Mouse (Mus musculus): ENCODE measurements around the gene Ankrd34c. TPM values are rescaled to one million over a fixed set of nuclear protein-coding genes. Genes with fewer than 3 reads are reported as not detected.

Ankrd34c gene
- polyA plus RNA-seq, 1 experiment from 2014 or later = 0.11 TPM

- DNase-seq (ENCODE audit: low spot score) = no peak
- H3K27ac ChIP-seq (replicated peaks; ENCODE audit: low read depth, low read length) = no peak overlapping the region
- H3K4me3 ChIP-seq (ENCODE audit: low read depth, low read length) = no peak overlapping the region
- no peaks in the 10 kb centered on the region for H3K9me3 ChIP-seq (replicated peaks; ENCODE audit: control insufficient read depth, low read length)
- no peaks in the 10 kb centered on the region for H3K4me1 ChIP-seq (ENCODE audit: control insufficient read depth, insufficient read depth, low read length)
- H3K27me3 ChIP-seq (ENCODE audit: control insufficient read depth, insufficient read depth, low read length) = no peaks in the 10 kb centered on the region
- ATAC-seq (replicated peaks; ENCODE audit: insufficient number of reproducible peaks, low FRiP score, low TSS enrichment, low read depth) = no peak
- no peak overlapping the region for H3K4me2 ChIP-seq (ENCODE audit: low read depth, low read length)
- no peaks in the 10 kb centered on the region for H3K36me3 ChIP-seq (replicated peaks; ENCODE audit: control insufficient read depth, insufficient read depth, low read depth, low read length)
- 42% methylated on average over 4 of the region's 4 CpGs for WGBS
- H3K9ac ChIP-seq (replicated peaks; ENCODE audit: low read length) = no peak overlapping the region
These were observed 19.3 kb upstream of the Ankrd34c start for GRCm38 (mm10) chr9:89757571-89757970.

GRCm38 (mm10) chr9:89740041-89740440 is 1.8 kb upstream of the Ankrd34c start:
- H3K4me1 ChIP-seq (ENCODE audit: control insufficient read depth, insufficient read depth, low read length) = no peaks in the 10 kb centered on the region
- no peak overlapping the region for H3K4me2 ChIP-seq (ENCODE audit: low read depth, low read length)
- no peaks in the 10 kb centered on the region for H3K9me3 ChIP-seq (replicated peaks; ENCODE audit: control insufficient read depth, low read length)
- ATAC-seq (replicated peaks; ENCODE audit: insufficient number of reproducible peaks, low FRiP score, low TSS enrichment, low read depth) (no peak), DNase-seq (ENCODE audit: low spot score) (no peak)
- no peak overlapping the region for H3K4me3 ChIP-seq (ENCODE audit: low read depth, low read length)
- no peak overlapping the region for H3K27ac ChIP-seq (replicated peaks; ENCODE audit: low read depth, low read length)
- H3K36me3 ChIP-seq (replicated peaks; ENCODE audit: control insufficient read depth, insufficient read depth, low read depth, low read length) = no peaks in the 10 kb centered on the region
- no peaks in the 10 kb centered on the region for H3K27me3 ChIP-seq (ENCODE audit: control insufficient read depth, insufficient read depth, low read length)
- no peak overlapping the region for H3K9ac ChIP-seq (replicated peaks; ENCODE audit: low read length)

- no peak overlapping the region for H3K27ac ChIP-seq (replicated peaks; ENCODE audit: low read depth, low read length)
- H3K9me3 ChIP-seq (replicated peaks; ENCODE audit: control insufficient read depth, low read length) = no peaks in the 10 kb centered on the region
- no peaks in the 10 kb centered on the region for H3K36me3 ChIP-seq (replicated peaks; ENCODE audit: control insufficient read depth, insufficient read depth, low read depth, low read length)
- no peak for ATAC-seq (replicated peaks; ENCODE audit: insufficient number of reproducible peaks, low FRiP score, low TSS enrichment, low read depth)
- H3K4me2 ChIP-seq (ENCODE audit: low read depth, low read length) = no peak overlapping the region
- no peaks in the 10 kb centered on the region for H3K27me3 ChIP-seq (ENCODE audit: control insufficient read depth, insufficient read depth, low read length)
- no peak overlapping the region for H3K9ac ChIP-seq (replicated peaks; ENCODE audit: low read length)
- no peaks in the 10 kb centered on the region for H3K4me1 ChIP-seq (ENCODE audit: control insufficient read depth, insufficient read depth, low read length)
- 10% methylated on average over 6 of the region's 6 CpGs for WGBS
- no peak overlapping the region for H3K4me3 ChIP-seq (ENCODE audit: low read depth, low read length)
- DNase-seq (ENCODE audit: low spot score) = no peak
These were observed 387 bp downstream of the Ankrd34c start for GRCm38 (mm10) chr9:89737888-89738287.

GRCm38 (mm10) chr9:89736932-89737705 is 1.2 kb downstream of the Ankrd34c start:
- Histone ChIP-seq H3K4me2 (ENCODE audit: low read depth, low read length) (no peak overlapping the region), H3K4me3 (ENCODE audit: low read depth, low read length) (no peak overlapping the region), H3K4me1 (ENCODE audit: control insufficient read depth, insufficient read depth, low read length) (no peaks in the 10 kb centered on the region), H3K27me3 (ENCODE audit: control insufficient read depth, insufficient read depth, low read length) (no peaks in the 10 kb centered on the region), H3K27ac (replicated peaks; ENCODE audit: low read depth, low read length) (no peak overlapping the region), H3K9ac (replicated peaks; ENCODE audit: low read length) (no peak overlapping the region), H3K36me3 (replicated peaks; ENCODE audit: control insufficient read depth, insufficient read depth, low read depth, low read length) (no peaks in the 10 kb centered on the region), H3K9me3 (replicated peaks; ENCODE audit: control insufficient read depth, low read length) (no peaks in the 10 kb centered on the region)
- WGBS = 7% methylated on average over 20 of the region's 20 CpGs
- DNase-seq (ENCODE audit: low spot score) = peak; percentile 78
- ATAC-seq (replicated peaks; ENCODE audit: insufficient number of reproducible peaks, low FRiP score, low TSS enrichment, low read depth) = 0 out of 2 replicates have a peak, but pooled peaks have one; percentile 56

- ATAC-seq (replicated peaks; ENCODE audit: insufficient number of reproducible peaks, low FRiP score, low TSS enrichment, low read depth) (no peak), DNase-seq (ENCODE audit: low spot score) (peak; percentile 65)
- H3K4me3 ChIP-seq (ENCODE audit: low read depth, low read length) = no peak overlapping the region
- 30% methylated on average over 4 of the region's 4 CpGs for WGBS
- H3K9ac ChIP-seq (replicated peaks; ENCODE audit: low read length) = no peak overlapping the region
- no peaks in the 10 kb centered on the region for H3K9me3 ChIP-seq (replicated peaks; ENCODE audit: control insufficient read depth, low read length)
- no peaks in the 10 kb centered on the region for H3K36me3 ChIP-seq (replicated peaks; ENCODE audit: control insufficient read depth, insufficient read depth, low read depth, low read length)
- no peaks in the 10 kb centered on the region for H3K27me3 ChIP-seq (ENCODE audit: control insufficient read depth, insufficient read depth, low read length)
- H3K4me2 ChIP-seq (ENCODE audit: low read depth, low read length) = no peak overlapping the region
- H3K4me1 ChIP-seq (ENCODE audit: control insufficient read depth, insufficient read depth, low read length) = no peaks in the 10 kb centered on the region; the same call in 1 of the 2 replicates
- no peak overlapping the region for H3K27ac ChIP-seq (replicated peaks; ENCODE audit: low read depth, low read length)
These were observed 31.4 kb downstream of the Ankrd34c start for GRCm38 (mm10) chr9:89706906-89707305.

- H3K9ac ChIP-seq (replicated peaks; ENCODE audit: low read length) = peak overlapping the region; percentile 84
- WGBS = 5% methylated on average over 10 of the region's 10 CpGs
- ATAC-seq (replicated peaks; ENCODE audit: insufficient number of reproducible peaks, low FRiP score, low TSS enrichment, low read depth) = no peak; the same call in 1 of the 2 replicates
- no peaks in the 10 kb centered on the region; the same call in 1 of the 2 replicates for H3K4me1 ChIP-seq (ENCODE audit: control insufficient read depth, insufficient read depth, low read length)
- no peaks in the 10 kb centered on the region for H3K27me3 ChIP-seq (ENCODE audit: control insufficient read depth, insufficient read depth, low read length)
- no peak for DNase-seq (ENCODE audit: low spot score)
- H3K36me3 ChIP-seq (replicated peaks; ENCODE audit: control insufficient read depth, insufficient read depth, low read depth, low read length) = no peaks in the 10 kb centered on the region
- H3K4me3 ChIP-seq (ENCODE audit: low read depth, low read length) = peak overlapping the region; percentile 55
- no peak overlapping the region for H3K27ac ChIP-seq (replicated peaks; ENCODE audit: low read depth, low read length)
- no peaks in the 10 kb centered on the region for H3K9me3 ChIP-seq (replicated peaks; ENCODE audit: control insufficient read depth, low read length)
- H3K4me2 ChIP-seq (ENCODE audit: low read depth, low read length) = peak overlapping the region; percentile 81
These were observed 33.1 kb downstream of the Ankrd34c start for GRCm38 (mm10) chr9:89705197-89705533.

GRCm38 (mm10) chr9:89704265-89705196 is 33.7 kb downstream of the Ankrd34c start, which contains the start of gene Tmed3:
Gene Tmed3 (minus strand): TSS chr9:89705068.
- DNase-seq (ENCODE audit: low spot score) (peak; percentile 93), ATAC-seq (replicated peaks; ENCODE audit: insufficient number of reproducible peaks, low FRiP score, low TSS enrichment, low read depth) (peak; percentile 100)
- Histone ChIP-seq H3K27me3 (ENCODE audit: control insufficient read depth, insufficient read depth, low read length) (no peaks in the 10 kb centered on the region), H3K9ac (replicated peaks; ENCODE audit: low read length) (peak within 1 kb of the TSS; percentile 84), H3K27ac (replicated peaks; ENCODE audit: low read depth, low read length) (peak within 1 kb of the TSS; percentile 52), H3K4me3 (ENCODE audit: low read depth, low read length) (peak within 1 kb of the TSS; percentile 55), H3K9me3 (replicated peaks; ENCODE audit: control insufficient read depth, low read length) (no peaks in the 10 kb centered on the region), H3K4me2 (ENCODE audit: low read depth, low read length) (peak within 1 kb of the TSS; percentile 81), H3K36me3 (replicated peaks; ENCODE audit: control insufficient read depth, insufficient read depth, low read depth, low read length) (no peaks in the 10 kb centered on the region), H3K4me1 (ENCODE audit: control insufficient read depth, insufficient read depth, low read length) (no peaks in the 10 kb centered on the region; the same call in 1 of the 2 replicates)
- WGBS = 2% methylated on average over 49 of the region's 52 CpGs

Measured in embryonic facial prominence, embryonic 11.5 days (tissue).